Mouse (Mus musculus) limb, embryonic 12.5 days (tissue): ENCODE measurements at regions not wholly inside any gene's neighbourhood (a gene's known extent, or its start where the extent isn't known, plus 50 kb on each side); places are given as distances from the start of the nearest gene placed in this dataset.

Source experiments
- ATAC-seq: fragments of 200-750 bp; cut with Nextera tagmentation; 2 replicates; pipeline ENCODE4 v1.8.0; 2017; ENCODE audit warnings: low read depth, moderate TSS enrichment; ENCODE audit not compliant: insufficient number of reproducible peaks, insufficient read depth, low FRiP score, low TSS enrichment
- H3K27ac ChIP-seq: fragments of 300-500 bp; sonication (generic); 2 replicates; pipeline ENCODE4 v1.5.1; 2016; ENCODE audit warnings: mild to moderate bottlenecking, moderate library complexity
- H3K27me3 ChIP-seq: fragments of 300-500 bp; sonication (generic); 2 replicates; pipeline ENCODE4 v1.6.1; 2016; ENCODE audit warnings: mild to moderate bottlenecking, moderate library complexity
- H3K36me3 ChIP-seq: fragments of 300-500 bp; sonication (generic); 2 replicates; pipeline ENCODE4 v1.6.1; 2016; ENCODE audit warnings: mild to moderate bottlenecking, moderate library complexity
- H3K4me1 ChIP-seq: fragments of 300-500 bp; sonication (generic); replicated peaks from 2 replicates; pipeline ENCODE4 v1.6.1; 2016
- H3K4me2 ChIP-seq: fragments of 300-500 bp; sonication (generic); 2 replicates; pipeline ENCODE4 v1.6.1; 2016; ENCODE audit warnings: mild to moderate bottlenecking, moderate library complexity
- H3K4me3 ChIP-seq: fragments of 300-500 bp; sonication (generic); replicated peaks from 2 replicates; pipeline ENCODE4 v1.5.1; 2016; ENCODE audit warnings: mild to moderate bottlenecking
- H3K9ac ChIP-seq: fragments of 300-500 bp; sonication (generic); replicated peaks from 2 replicates; pipeline ENCODE4 v1.6.1; 2016; ENCODE audit warnings: mild to moderate bottlenecking, moderate library complexity
- H3K9me3 ChIP-seq: fragments of 300-500 bp; sonication (generic); 2 replicates; pipeline ENCODE4 v1.6.1; 2016; ENCODE audit warnings: mild to moderate bottlenecking, moderate library complexity
- WGBS: fragments of 180-500 bp; shearing (Covaris S2); methylation state at CpG from one replicate; pipeline ENCODE4 v1.1.7; 2016; 5-methylcytosine and 5-hydroxymethylcytosine counted together

GRCm38 (mm10) chr9:61216012-61216770 is 156.0 kb upstream of the Tle3 start:
- Histone ChIP-seq H3K4me1 (peaks cover 28% of the 10 kb centered on the region), H3K4me2 (no peak overlapping the region), H3K36me3 (no peaks in the 10 kb centered on the region), H3K9ac (0 out of 2 replicates have a peak overlapping the region, but pooled peaks have one; percentile 12), H3K4me3 (no peak overlapping the region), H3K27ac (no peak overlapping the region), H3K27me3 (peaks cover 30% of the 10 kb centered on the region), H3K9me3 (no peaks in the 10 kb centered on the region)
- WGBS, result 67% methylated on average over 13 of the region's 13 CpGs
- ATAC-seq, result no peak

GRCm38 (mm10) chr9:61220017-61220416 is 152.1 kb upstream of the Tle3 start:
- peaks cover 5% of the 10 kb centered on the region; the same call in 1 of the 2 replicates for H3K9me3 ChIP-seq
- peaks cover 31% of the 10 kb centered on the region for H3K27me3 ChIP-seq
- no peak for ATAC-seq

GRCm38 (mm10) chr9:61222212-61223003 is 149.8 kb upstream of the Tle3 start:
- WGBS, result 78% methylated on average over 18 of the region's 18 CpGs
- no peak overlapping the region for H3K4me3 ChIP-seq
- H3K27me3 ChIP-seq, result peaks cover 25% of the 10 kb centered on the region
- H3K4me2 ChIP-seq, result no peak overlapping the region
- no peak for ATAC-seq
- no peaks in the 10 kb centered on the region for H3K36me3 ChIP-seq
- H3K9ac ChIP-seq, result no peak overlapping the region
- no peak overlapping the region for H3K27ac ChIP-seq
- peaks cover 9% of the 10 kb centered on the region for H3K4me1 ChIP-seq
- H3K9me3 ChIP-seq, result peaks cover 5% of the 10 kb centered on the region; the same call in 1 of the 2 replicates

More at GRCm38 (mm10) chr9:61220017-61220416, 152.1 kb upstream of the Tle3 start:
- Histone ChIP-seq H3K4me2 (no peak overlapping the region), H3K9ac (no peak overlapping the region), H3K4me1 (peaks cover 21% of the 10 kb centered on the region), H3K36me3 (no peaks in the 10 kb centered on the region), H3K4me3 (no peak overlapping the region), H3K27ac (no peak overlapping the region)
- WGBS, result 54% methylated on average over 9 of the region's 9 CpGs

DNA sequence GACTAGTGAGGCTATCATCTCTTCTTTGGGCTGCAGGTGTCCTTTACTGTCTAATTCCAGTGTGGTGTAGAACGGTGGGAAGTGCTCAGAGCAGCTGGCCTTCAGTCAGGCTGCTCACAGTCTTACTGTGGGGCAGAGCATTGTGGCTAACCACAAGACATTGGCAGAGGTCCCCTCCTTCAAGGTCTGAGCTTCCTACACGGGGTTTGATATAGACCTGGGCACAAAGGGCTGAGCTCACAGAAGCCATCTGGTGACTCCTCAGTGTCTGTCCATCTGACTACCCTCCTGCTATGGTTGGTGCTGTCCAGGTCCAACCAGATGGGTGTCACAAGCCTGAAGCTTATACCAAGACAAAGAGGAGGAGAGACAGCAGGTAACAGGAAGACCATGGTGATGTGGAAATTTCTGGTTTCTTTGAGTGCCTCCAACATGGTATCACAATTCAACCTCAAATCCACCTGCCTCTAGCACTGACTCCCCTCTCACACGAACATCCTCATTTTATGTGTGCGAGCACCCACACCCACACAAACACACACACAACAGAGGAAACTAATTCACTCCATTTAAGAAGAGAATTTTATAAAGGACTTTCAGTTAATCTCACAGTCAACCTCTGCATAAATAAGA is 147.0 kb upstream of the Tle3 start:
- H3K9me3 ChIP-seq, result peaks cover 5% of the 10 kb centered on the region; the same call in 1 of the 2 replicates
- H3K27ac ChIP-seq, result no peak overlapping the region
- ATAC-seq, result no peak
- 82% methylated on average over 4 of the region's 4 CpGs for WGBS
- no peaks in the 10 kb centered on the region for H3K36me3 ChIP-seq
- peaks cover 21% of the 10 kb centered on the region for H3K4me1 ChIP-seq
- H3K27me3 ChIP-seq, result peaks cover 19% of the 10 kb centered on the region
- no peak overlapping the region for H3K9ac ChIP-seq
- H3K4me2 ChIP-seq, result no peak overlapping the region
- no peak overlapping the region for H3K4me3 ChIP-seq

DNA sequence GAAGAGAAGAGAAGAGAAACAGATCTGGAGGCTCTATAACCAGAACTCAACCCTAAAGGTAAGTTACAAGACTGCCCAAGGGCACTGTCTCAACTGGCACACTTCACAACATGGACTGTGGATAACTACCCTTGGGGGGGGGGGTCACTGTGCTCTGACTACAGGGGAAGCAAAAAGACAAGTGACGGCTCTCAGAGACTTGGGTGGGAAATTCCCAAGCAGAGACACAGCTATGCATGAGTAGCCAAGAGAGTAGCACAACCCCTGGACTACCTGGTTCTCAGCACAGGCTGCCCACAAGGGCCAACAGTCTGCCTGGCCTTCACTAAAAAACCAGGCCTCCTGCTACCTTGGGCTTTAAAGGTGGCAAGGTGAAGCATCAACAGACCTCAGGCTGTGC is 146.3 kb upstream of the Tle3 start:
- H3K9me3 ChIP-seq, result peaks cover 5% of the 10 kb centered on the region; the same call in 1 of the 2 replicates
- 100% methylated on average over 1 of the region's 1 CpGs for WGBS

GRCm38 (mm10) chr9:61226596-61227384 is 145.4 kb upstream of the Tle3 start:
- Histone ChIP-seq H3K27me3 (peaks cover 21% of the 10 kb centered on the region), H3K4me1 (peaks cover 21% of the 10 kb centered on the region), H3K4me2 (no peak overlapping the region), H3K9ac (no peak overlapping the region), H3K27ac (no peak overlapping the region), H3K9me3 (peaks cover 5% of the 10 kb centered on the region; the same call in 1 of the 2 replicates), H3K36me3 (no peaks in the 10 kb centered on the region), H3K4me3 (no peak overlapping the region)
- WGBS, result 74% methylated on average over 12 of the region's 12 CpGs
- ATAC-seq, result no peak

More for the DNA sequence above, 146.3 kb upstream of the Tle3 start:
- Histone ChIP-seq H3K9ac (no peak overlapping the region), H3K36me3 (no peaks in the 10 kb centered on the region), H3K4me1 (peaks cover 21% of the 10 kb centered on the region), H3K27ac (no peak overlapping the region), H3K4me2 (no peak overlapping the region), H3K27me3 (peaks cover 21% of the 10 kb centered on the region), H3K4me3 (no peak overlapping the region)
- no peak for ATAC-seq

GRCm38 (mm10) chr9:61227492-61228229 is 144.5 kb upstream of the Tle3 start:
- Histone ChIP-seq H3K36me3 (no peaks in the 10 kb centered on the region), H3K9me3 (peaks cover 5% of the 10 kb centered on the region; the same call in 1 of the 2 replicates), H3K4me2 (peak overlapping the region; percentile 43), H3K4me3 (no peak overlapping the region), H3K27ac (no peak overlapping the region), H3K27me3 (peaks cover 19% of the 10 kb centered on the region), H3K9ac (no peak overlapping the region), H3K4me1 (peaks cover 21% of the 10 kb centered on the region)
- no peak for ATAC-seq
- 19% methylated on average over 19 of the region's 19 CpGs for WGBS

DNA sequence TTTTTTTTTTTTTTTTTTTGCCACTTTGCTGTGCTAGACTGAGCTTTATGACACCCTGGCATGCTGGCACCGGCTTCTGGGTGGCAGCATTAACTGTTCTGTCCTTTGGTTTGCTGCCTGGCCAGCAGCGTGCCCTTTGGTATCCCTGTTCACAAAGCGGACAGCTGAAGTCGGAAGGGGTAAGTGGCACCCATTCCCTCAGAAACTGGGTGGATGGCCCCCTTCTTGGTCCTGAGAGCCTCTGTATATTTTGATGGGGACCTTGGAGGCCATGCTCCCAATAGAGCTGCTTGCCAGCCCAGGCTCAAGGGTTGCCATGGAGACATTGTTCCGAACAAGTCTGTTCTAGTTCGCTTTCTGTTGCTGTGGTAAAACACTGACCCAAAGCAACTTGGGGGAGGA is 143.9 kb upstream of the Tle3 start:
- Histone ChIP-seq H3K27me3 (peaks cover 19% of the 10 kb centered on the region), H3K36me3 (no peaks in the 10 kb centered on the region), H3K27ac (no peak overlapping the region), H3K9ac (no peak overlapping the region), H3K9me3 (peaks cover 2% of the 10 kb centered on the region; the same call in 1 of the 2 replicates), H3K4me2 (peak overlapping the region; percentile 43; the same call in 1 of the 2 replicates), H3K4me3 (no peak overlapping the region), H3K4me1 (peaks cover 21% of the 10 kb centered on the region)
- no peak for ATAC-seq
- WGBS, result 74% methylated on average over 6 of the region's 6 CpGs

DNA sequence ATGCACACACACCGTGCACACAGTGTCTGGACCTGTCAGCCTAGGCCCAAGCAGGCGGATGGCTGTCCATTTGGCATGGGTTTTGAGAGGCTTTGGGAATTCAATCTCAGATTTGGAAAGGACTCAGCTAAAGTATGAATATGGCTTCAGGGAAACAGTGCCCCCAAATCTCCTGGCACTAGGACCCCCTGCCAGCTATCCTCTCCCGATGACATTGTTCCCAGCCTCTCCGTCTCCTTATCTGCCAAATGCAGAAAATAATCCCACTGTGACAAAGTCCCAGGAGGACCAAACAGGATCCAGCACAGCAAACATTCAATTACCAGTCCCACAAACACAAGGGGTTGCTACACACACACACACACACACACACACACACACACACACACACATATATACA is 141.9 kb upstream of the Tle3 start:
- Histone ChIP-seq H3K9ac (no peak overlapping the region), H3K4me2 (no peak overlapping the region), H3K4me3 (no peak overlapping the region), H3K27ac (no peak overlapping the region), H3K9me3 (no peaks in the 10 kb centered on the region), H3K4me1 (peaks cover 21% of the 10 kb centered on the region), H3K36me3 (no peaks in the 10 kb centered on the region), H3K27me3 (peaks cover 26% of the 10 kb centered on the region)
- WGBS, result 85% methylated on average over 4 of the region's 4 CpGs
- ATAC-seq, result no peak

- H3K9ac ChIP-seq, result no peak overlapping the region
- H3K27ac ChIP-seq, result no peak overlapping the region
- no peak overlapping the region for H3K4me3 ChIP-seq
- H3K4me2 ChIP-seq, result no peak overlapping the region
- H3K4me1 ChIP-seq, result peaks cover 37% of the 10 kb centered on the region
- H3K36me3 ChIP-seq, result no peaks in the 10 kb centered on the region
- peaks cover 35% of the 10 kb centered on the region for H3K27me3 ChIP-seq
- H3K9me3 ChIP-seq, result no peaks in the 10 kb centered on the region
- no peak for ATAC-seq
- 87% methylated on average over 7 of the region's 7 CpGs for WGBS
These were observed 139.5 kb upstream of the Tle3 start for GRCm38 (mm10) chr9:61232630-61233029.
